Mouse (Mus musculus) midbrain, embryonic 12.5 days (tissue): ENCODE measurements at regions not wholly inside any gene's neighbourhood (a gene's known extent, or its start where the extent isn't known, plus 50 kb on each side); places are given as distances from the start of the nearest gene placed in this dataset.

Source experiments
- ATAC-seq: fragments of 200-750 bp; cut with Nextera tagmentation; 2 replicates; pipeline ENCODE4 v1.8.0; 2017; ENCODE audit warnings: low read depth, moderate TSS enrichment, moderate library complexity; ENCODE audit not compliant: low FRiP score
- H3K27ac ChIP-seq: fragments of 300-500 bp; sonication (generic); replicated peaks from 2 replicates; pipeline ENCODE4 v1.5.1; 2016; ENCODE audit warnings: mild to moderate bottlenecking
- H3K27me3 ChIP-seq: fragments of 300-500 bp; sonication (generic); 2 replicates; pipeline ENCODE4 v1.6.1; 2016; ENCODE audit warnings: mild to moderate bottlenecking
- H3K36me3 ChIP-seq: fragments of 300-500 bp; sonication (generic); 2 replicates; pipeline ENCODE4 v1.6.1; 2016
- H3K4me1 ChIP-seq: fragments of 300-500 bp; sonication (generic); 2 replicates; pipeline ENCODE4 v1.6.1; 2016
- H3K4me2 ChIP-seq: fragments of 300-500 bp; sonication (generic); replicated peaks from 2 replicates; pipeline ENCODE4 v1.6.1; 2016; ENCODE audit warnings: mild to moderate bottlenecking, moderate library complexity
- H3K4me3 ChIP-seq: fragments of 300-500 bp; sonication (generic); 2 replicates; pipeline ENCODE4 v1.5.1; 2016; ENCODE audit warnings: mild to moderate bottlenecking
- H3K9ac ChIP-seq: fragments of 300-500 bp; sonication (generic); replicated peaks from 2 replicates; pipeline ENCODE4 v1.6.1; 2016; ENCODE audit warnings: mild to moderate bottlenecking, moderate library complexity
- H3K9me3 ChIP-seq: fragments of 300-500 bp; sonication (generic); 2 replicates; pipeline ENCODE4 v1.6.1; 2016; ENCODE audit warnings: mild to moderate bottlenecking
- WGBS: fragments of 180-500 bp; shearing (Covaris S2); methylation state at CpG from one replicate; pipeline ENCODE4 v1.1.7; 2016; 5-methylcytosine and 5-hydroxymethylcytosine counted together

GRCm38 (mm10) chr8:98955803-98956202 is 460.5 kb downstream of the Cdh8 start:
- ATAC-seq = no peak
- H3K27ac ChIP-seq = no peak overlapping the region

DNA sequence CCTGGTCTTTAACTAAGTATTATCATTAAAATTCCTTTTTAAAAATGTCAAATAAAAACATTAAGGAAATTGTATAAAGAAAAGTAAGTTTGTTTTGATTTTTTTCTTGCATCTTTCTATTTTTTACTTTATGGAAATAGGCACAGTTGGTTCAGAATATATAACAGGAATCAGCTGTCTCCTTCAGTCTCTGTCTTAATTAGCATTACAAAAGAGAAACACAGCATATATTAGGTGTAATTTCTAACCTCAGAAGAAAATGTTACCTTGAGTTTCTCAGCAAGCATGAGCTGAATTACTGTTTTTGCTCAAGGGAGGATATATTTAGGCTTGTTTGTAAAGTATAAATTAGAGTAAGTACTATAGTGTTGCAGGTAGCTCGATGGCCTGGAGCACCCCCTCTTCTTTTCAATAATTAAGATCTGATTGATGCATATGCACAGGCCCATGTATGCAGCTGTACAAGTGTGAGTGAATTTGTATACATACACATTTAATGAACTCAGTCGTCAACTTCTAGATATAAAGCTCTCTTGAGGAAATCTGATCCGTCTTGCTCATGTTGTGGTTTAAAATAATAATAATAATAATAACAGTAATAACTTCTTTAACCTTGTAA is 503.0 kb downstream of the Cdh8 start:
- Histone ChIP-seq H3K27me3 (no peaks in the 10 kb centered on the region), H3K36me3 (no peaks in the 10 kb centered on the region), H3K9ac (no peak overlapping the region), H3K4me1 (no peaks in the 10 kb centered on the region), H3K4me3 (no peak overlapping the region), H3K27ac (no peak overlapping the region), H3K9me3 (no peaks in the 10 kb centered on the region), H3K4me2 (no peak overlapping the region)
- peak; percentile 47; the same call in 1 of the 2 replicates for ATAC-seq
- WGBS = 75% methylated on average over 3 of the region's 3 CpGs

More at GRCm38 (mm10) chr8:98955803-98956202, 460.5 kb downstream of the Cdh8 start:
- Histone ChIP-seq H3K4me2 (no peak overlapping the region), H3K36me3 (no peaks in the 10 kb centered on the region), H3K9ac (no peak overlapping the region), H3K4me1 (no peaks in the 10 kb centered on the region), H3K4me3 (no peak overlapping the region), H3K27me3 (no peaks in the 10 kb centered on the region), H3K9me3 (no peaks in the 10 kb centered on the region)
- WGBS = 68% methylated on average over 4 of the region's 4 CpGs

GRCm38 (mm10) chr8:98893331-98893730 is 522.9 kb downstream of the Cdh8 start:
- Histone ChIP-seq H3K4me2 (no peak overlapping the region), H3K27ac (no peak overlapping the region), H3K9ac (no peak overlapping the region), H3K36me3 (no peaks in the 10 kb centered on the region), H3K4me1 (no peaks in the 10 kb centered on the region), H3K27me3 (no peaks in the 10 kb centered on the region), H3K9me3 (no peaks in the 10 kb centered on the region), H3K4me3 (no peak overlapping the region)
- WGBS = 84% methylated on average over 4 of the region's 4 CpGs
- no peak for ATAC-seq

DNA sequence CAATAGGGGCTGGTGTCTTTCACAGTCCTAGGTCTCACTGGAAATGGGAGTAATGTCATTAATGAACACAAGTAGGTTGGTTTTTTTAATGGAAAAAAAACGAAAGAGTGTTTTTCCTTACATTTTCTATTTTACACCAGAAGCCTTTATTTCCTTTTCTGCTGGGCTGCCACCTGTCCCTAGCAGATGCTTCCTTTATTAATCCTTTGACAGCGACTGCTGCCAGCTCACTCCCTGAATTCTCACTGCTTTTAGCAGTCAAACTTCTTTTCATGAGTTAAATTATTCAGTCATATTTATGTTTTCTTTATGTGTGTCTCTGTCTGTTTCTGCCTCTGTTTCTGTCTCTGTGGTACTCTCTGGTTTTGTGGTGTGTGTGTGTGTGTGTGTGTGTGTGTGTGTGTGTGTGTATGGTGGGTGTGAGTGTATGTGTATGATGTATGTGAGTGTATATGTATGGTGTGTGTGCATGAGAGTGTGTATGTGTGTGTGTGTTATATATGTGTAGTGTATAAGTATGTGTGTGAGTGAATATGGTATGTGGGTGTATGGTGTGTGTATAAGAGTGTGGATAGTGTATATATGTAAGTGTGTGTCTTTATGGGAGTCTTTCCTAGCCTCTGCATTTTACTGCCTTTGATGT is 554.5 kb downstream of the Cdh8 start:
- ATAC-seq = no peak
- WGBS = 58% methylated on average over 2 of the region's 2 CpGs

DNA sequence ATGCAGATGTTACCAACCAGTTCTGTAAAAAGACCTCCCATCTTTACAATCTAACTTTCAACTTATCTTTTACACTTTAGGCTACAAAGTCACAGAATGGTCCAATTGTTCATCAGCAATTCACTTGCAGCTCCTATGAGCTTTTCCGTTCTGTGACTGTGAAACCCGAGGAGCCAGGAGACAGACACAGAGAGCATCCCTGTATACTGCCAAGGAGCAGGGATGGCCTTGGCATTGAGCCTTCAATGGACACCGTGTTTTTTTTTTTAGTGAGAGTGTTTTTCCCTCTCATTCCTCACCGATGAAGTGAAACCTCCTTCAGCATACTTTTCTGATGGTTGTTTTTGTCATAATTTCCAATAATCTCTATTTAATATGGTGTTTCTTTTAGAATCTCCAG is 555.1 kb downstream of the Cdh8 start:
- Histone ChIP-seq H3K9ac (no peak overlapping the region), H3K4me1 (no peaks in the 10 kb centered on the region), H3K4me2 (no peak overlapping the region), H3K27me3 (no peaks in the 10 kb centered on the region), H3K4me3 (no peak overlapping the region), H3K9me3 (no peaks in the 10 kb centered on the region), H3K27ac (no peak overlapping the region), H3K36me3 (no peaks in the 10 kb centered on the region)
- ATAC-seq = no peak
- WGBS = 75% methylated on average over 4 of the region's 4 CpGs

More for the DNA sequence above, 554.5 kb downstream of the Cdh8 start:
- H3K36me3 ChIP-seq = no peaks in the 10 kb centered on the region
- H3K4me1 ChIP-seq = no peaks in the 10 kb centered on the region
- H3K27me3 ChIP-seq = no peaks in the 10 kb centered on the region
- no peak overlapping the region for H3K9ac ChIP-seq
- no peak overlapping the region for H3K4me2 ChIP-seq
- H3K9me3 ChIP-seq = no peaks in the 10 kb centered on the region
- no peak overlapping the region for H3K27ac ChIP-seq
- H3K4me3 ChIP-seq = no peak overlapping the region

DNA sequence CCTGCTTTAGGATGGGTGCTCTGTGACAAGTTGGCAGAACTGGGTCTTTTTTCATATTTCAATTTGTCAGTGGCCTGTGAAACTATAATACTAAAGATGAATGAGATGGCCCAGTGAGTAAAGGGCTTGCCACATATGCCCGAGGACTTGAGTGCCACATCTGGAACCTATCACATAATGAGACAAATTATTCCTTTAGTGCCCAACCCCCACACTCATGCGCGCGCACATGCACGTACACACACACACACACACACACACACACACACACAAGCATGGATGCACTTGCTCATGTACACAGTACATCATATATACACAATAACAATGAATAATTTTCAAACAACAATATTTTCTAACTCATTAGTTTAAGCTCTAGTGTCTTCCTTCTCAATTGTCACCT is 555.9 kb downstream of the Cdh8 start:
- WGBS = 93% methylated on average over 5 of the region's 5 CpGs
- no peak overlapping the region for H3K4me2 ChIP-seq
- H3K9ac ChIP-seq = no peak overlapping the region
- no peaks in the 10 kb centered on the region for H3K27me3 ChIP-seq
- H3K36me3 ChIP-seq = no peaks in the 10 kb centered on the region
- no peaks in the 10 kb centered on the region for H3K9me3 ChIP-seq
- no peak overlapping the region for H3K4me3 ChIP-seq
- no peaks in the 10 kb centered on the region for H3K4me1 ChIP-seq
- H3K27ac ChIP-seq = no peak overlapping the region
- no peak for ATAC-seq

GRCm38 (mm10) chr8:98829515-98829914 is 586.8 kb downstream of the Cdh8 start:
- H3K4me2 ChIP-seq = no peak overlapping the region
- H3K9ac ChIP-seq = no peak overlapping the region
- H3K27ac ChIP-seq = no peak overlapping the region
- 74% methylated on average over 5 of the region's 5 CpGs for WGBS
- H3K4me3 ChIP-seq = no peak overlapping the region
- H3K4me1 ChIP-seq = no peaks in the 10 kb centered on the region
- H3K36me3 ChIP-seq = no peaks in the 10 kb centered on the region
- H3K9me3 ChIP-seq = no peaks in the 10 kb centered on the region
- H3K27me3 ChIP-seq = no peaks in the 10 kb centered on the region
- no peak for ATAC-seq

- WGBS = 58% methylated on average over 4 of the region's 4 CpGs
Measured at GRCm38 (mm10) chr8:98829006-98829405, 587.3 kb downstream of the Cdh8 start.

DNA sequence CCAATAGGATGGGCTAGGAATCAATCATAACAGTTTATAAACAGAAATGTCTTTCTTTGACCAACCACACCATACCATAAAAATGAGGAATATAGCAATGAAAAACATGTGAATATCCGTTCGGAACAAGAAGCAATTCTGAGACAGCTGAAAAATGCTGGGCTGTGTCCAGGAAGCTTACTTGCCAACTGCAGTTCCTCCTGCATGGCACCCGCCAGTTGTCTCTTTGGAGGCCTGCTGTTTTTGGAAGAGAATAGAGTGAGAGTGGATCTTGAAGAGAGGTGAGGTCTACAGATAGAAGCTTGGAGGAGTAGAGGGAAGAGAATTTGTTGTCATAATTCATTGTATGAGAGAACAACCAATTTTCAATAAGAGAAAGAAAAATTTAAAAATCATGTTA is 604.3 kb downstream of the Cdh8 start:
- Histone ChIP-seq H3K4me2 (no peak overlapping the region), H3K27ac (no peak overlapping the region), H3K9me3 (no peaks in the 10 kb centered on the region), H3K36me3 (no peaks in the 10 kb centered on the region), H3K4me3 (no peak overlapping the region), H3K4me1 (no peaks in the 10 kb centered on the region), H3K9ac (no peak overlapping the region), H3K27me3 (no peaks in the 10 kb centered on the region)
- 87% methylated on average over 3 of the region's 3 CpGs for WGBS
- ATAC-seq = no peak

More at GRCm38 (mm10) chr8:98829006-98829405, 587.3 kb downstream of the Cdh8 start:
- Histone ChIP-seq H3K9me3 (no peaks in the 10 kb centered on the region), H3K4me2 (no peak overlapping the region), H3K9ac (no peak overlapping the region), H3K4me1 (no peaks in the 10 kb centered on the region), H3K27ac (no peak overlapping the region), H3K27me3 (no peaks in the 10 kb centered on the region), H3K36me3 (no peaks in the 10 kb centered on the region), H3K4me3 (no peak overlapping the region)
- no peak for ATAC-seq

DNA sequence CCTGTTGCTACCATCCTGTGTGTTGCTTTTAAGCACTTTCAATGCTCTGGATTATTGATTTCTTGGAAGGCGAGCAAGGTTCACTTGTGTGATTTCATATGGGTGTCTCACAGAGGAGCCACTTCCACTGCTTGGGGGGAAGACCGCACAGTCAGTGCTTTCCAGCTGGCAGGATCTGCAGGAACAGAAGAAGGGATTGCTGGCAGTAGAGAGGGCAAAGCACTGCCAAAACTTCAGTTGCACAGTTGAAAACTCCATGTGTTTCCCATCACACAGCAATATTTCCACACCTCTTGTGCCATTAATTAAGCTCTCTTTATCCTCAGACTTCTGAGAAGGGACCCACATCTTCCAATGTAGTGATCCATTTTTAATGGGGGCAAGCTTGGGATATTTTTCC is 618.8 kb downstream of the Cdh8 start:
- no peak overlapping the region for H3K4me3 ChIP-seq
- no peaks in the 10 kb centered on the region for H3K9me3 ChIP-seq
- no peak overlapping the region for H3K4me2 ChIP-seq
- no peak for ATAC-seq
- no peaks in the 10 kb centered on the region for H3K36me3 ChIP-seq
- no peaks in the 10 kb centered on the region for H3K4me1 ChIP-seq
- WGBS = 88% methylated on average over 2 of the region's 2 CpGs
- H3K9ac ChIP-seq = no peak overlapping the region
- H3K27ac ChIP-seq = no peak overlapping the region
- H3K27me3 ChIP-seq = no peaks in the 10 kb centered on the region

- ATAC-seq = no peak
- Histone ChIP-seq H3K4me2 (no peak overlapping the region), H3K9me3 (no peaks in the 10 kb centered on the region), H3K9ac (no peak overlapping the region), H3K27me3 (no peaks in the 10 kb centered on the region), H3K4me3 (no peak overlapping the region), H3K27ac (no peak overlapping the region), H3K36me3 (no peaks in the 10 kb centered on the region), H3K4me1 (no peaks in the 10 kb centered on the region)
Measured at GRCm38 (mm10) chr8:98767036-98767435, 649.2 kb downstream of the Cdh8 start.

DNA sequence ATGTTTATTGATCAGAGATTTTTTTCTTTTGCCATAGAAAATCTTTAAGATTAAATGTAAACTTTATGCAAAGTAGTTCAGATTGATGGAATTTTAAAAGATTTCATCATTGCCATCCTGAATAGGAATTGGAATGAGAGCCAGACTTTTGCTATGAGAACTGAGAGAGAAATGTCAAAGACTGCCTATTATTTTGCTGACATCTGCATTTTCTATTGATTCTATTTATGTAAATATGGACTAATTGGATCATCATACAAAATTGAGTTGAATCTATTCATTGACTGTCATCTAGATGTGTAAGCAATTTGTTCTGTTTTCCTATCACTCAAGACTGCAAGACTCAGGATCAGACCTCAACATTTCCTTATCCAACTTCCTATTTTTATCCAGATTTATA is 659.7 kb downstream of the Cdh8 start:
- Histone ChIP-seq H3K36me3 (no peaks in the 10 kb centered on the region), H3K9me3 (no peaks in the 10 kb centered on the region), H3K4me1 (0 out of 2 replicates have a peak, but pooled peaks cover 9% of the 10 kb centered on the region), H3K4me3 (no peak overlapping the region), H3K9ac (no peak overlapping the region), H3K27ac (no peak overlapping the region), H3K4me2 (no peak overlapping the region), H3K27me3 (no peaks in the 10 kb centered on the region)
- ATAC-seq = no peak

GRCm38 (mm10) chr8:98755795-98756194 is 660.5 kb downstream of the Cdh8 start:
- ATAC-seq = no peak
- Histone ChIP-seq H3K27ac (no peak overlapping the region), H3K27me3 (no peaks in the 10 kb centered on the region), H3K9me3 (no peaks in the 10 kb centered on the region), H3K36me3 (no peaks in the 10 kb centered on the region), H3K4me2 (no peak overlapping the region), H3K9ac (no peak overlapping the region), H3K4me3 (no peak overlapping the region), H3K4me1 (0 out of 2 replicates have a peak, but pooled peaks cover 9% of the 10 kb centered on the region)
- WGBS = 58% methylated on average over 2 of the region's 2 CpGs
